7 mouse cellular contexts compared by ENCODE assay signal in the genomic region with DNA sequence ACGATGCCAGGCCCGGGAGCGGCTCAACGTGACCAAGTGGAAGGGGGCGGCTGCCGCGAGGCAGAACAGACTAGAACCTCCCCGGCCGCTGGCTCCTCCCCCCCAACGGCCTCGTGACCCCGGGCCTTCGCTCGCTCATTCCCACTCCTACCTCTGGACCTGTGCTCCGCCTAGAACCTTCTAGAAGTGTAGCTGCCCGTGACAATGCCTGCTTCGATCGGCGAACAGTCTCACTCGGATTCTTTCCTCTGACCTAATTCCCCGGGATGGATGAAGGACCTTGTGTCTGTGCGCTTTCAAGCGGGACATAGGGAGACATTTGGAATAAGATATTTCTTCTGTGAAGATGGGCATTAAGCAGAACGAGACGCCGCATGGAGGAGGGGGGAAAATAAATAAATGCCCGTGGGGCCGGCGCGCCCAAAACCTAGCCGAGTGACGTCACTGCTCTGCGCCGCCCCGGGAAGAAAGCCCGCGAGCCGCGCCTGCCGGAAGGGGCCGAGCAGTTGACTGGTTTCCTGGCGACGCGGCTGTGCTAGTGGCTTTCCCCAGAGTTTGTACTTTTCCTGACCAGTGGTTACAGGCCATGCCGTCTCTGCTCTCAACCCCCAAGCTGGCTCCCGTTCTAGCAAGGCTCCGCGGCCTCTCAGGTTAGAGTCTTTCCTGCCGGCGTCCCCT. TPM values are rescaled to one million over a fixed set of nuclear protein-coding genes. Genes with fewer than 3 reads are reported as not detected.
A peak's percentile ranks its signal among the peaks of the same experiment; 100 is the strongest.
DNase-seq lines count a peak whose midpoint lies in the region; ATAC-seq and TF ChIP-seq lines count a peak whose summit lies in the region.

Gene St13, minus strand, starts transcription at position 440 of the 678 bp plus-strand sequence.
Gene Xpnpep3, plus strand, starts transcription at position 501 of the 678 bp plus-strand sequence.

- WGBS in embryonic facial prominence, embryonic 12.5 days = under 1% methylated on average over 50 of the region's 50 CpGs
- under 1% methylated on average over 50 of the region's 50 CpGs for WGBS in kidney, adult 2 months
- WGBS in limb, embryonic 12.5 days = under 1% methylated on average over 50 of the region's 50 CpGs
- under 1% methylated on average over 50 of the region's 50 CpGs for WGBS in midbrain, embryonic 15.5 days
- under 1% methylated on average over 50 of the region's 50 CpGs for WGBS in spleen, adult 2 months

- no peaks in the 10 kb centered on the region for H3K9me3 ChIP-seq in embryonic facial prominence, embryonic 12.5 days
- no peaks in the 10 kb centered on the region for H3K9me3 ChIP-seq in limb, embryonic 12.5 days
- no peaks in the 10 kb centered on the region for H3K9me3 ChIP-seq in midbrain, embryonic 15.5 days

- H3K4me1 ChIP-seq in embryonic facial prominence, embryonic 12.5 days = peaks cover 16% of the 10 kb centered on the region
- H3K4me1 ChIP-seq in kidney, adult 2 months (ENCODE audit: control insufficient read depth, insufficient read depth, low read length) = no peaks in the 10 kb centered on the region; the same call in 1 of the 2 replicates
- H3K4me1 ChIP-seq in limb, embryonic 12.5 days (replicated peaks) = peaks cover 22% of the 10 kb centered on the region
- H3K4me1 ChIP-seq in midbrain, embryonic 15.5 days = peaks cover 32% of the 10 kb centered on the region
- H3K4me1 ChIP-seq in spleen, adult 2 months (ENCODE audit: control insufficient read depth, insufficient read depth, insufficient read length) = no peaks in the 10 kb centered on the region; the same call in 1 of the 2 replicates

- TF ChIP-seq POLR2A in kidney, adult 2 months (IDR thresholded peaks at IDR 0.05; ENCODE audit: low read depth, low read length) = peak; percentile 43
- TF ChIP-seq POLR2A in spleen, adult 2 months (IDR thresholded peaks at IDR 0.05; ENCODE audit: low read depth, low read length) = peak; percentile 60; the same call in 1 of the 2 replicates

- H3K9ac ChIP-seq in embryonic facial prominence, embryonic 12.5 days = peak within 1 kb of the TSS; percentile 93
- H3K9ac ChIP-seq in limb, embryonic 12.5 days (replicated peaks) = peak within 1 kb of the TSS; percentile 91
- peak within 1 kb of the TSS; percentile 80 for H3K9ac ChIP-seq in midbrain, embryonic 15.5 days

- peak; percentile 99 for ATAC-seq in embryonic facial prominence, embryonic 12.5 days (ENCODE audit: insufficient number of reproducible peaks, insufficient read depth, low FRiP score, low TSS enrichment)
- ATAC-seq in limb, embryonic 12.5 days (ENCODE audit: insufficient number of reproducible peaks, insufficient read depth, low FRiP score, low TSS enrichment, low read depth) = peak; percentile 99
- peak; percentile 99 for ATAC-seq in midbrain, embryonic 15.5 days (replicated peaks)

- peak; percentile 99 for DNase-seq in adrenal gland, postnatal 25 days
- DNase-seq in heart, adult 18-20 months = peak; percentile 97 to 99
- DNase-seq in kidney, adult 2 months = peak; percentile 98
- DNase-seq in spleen, adult 2 months (ENCODE audit: low read depth in 1 of 2, low spot score in 2 of 2) = peak; percentile 95

- H3K4me2 ChIP-seq in embryonic facial prominence, embryonic 12.5 days (replicated peaks) = peak within 1 kb of the TSS; percentile 78
- H3K4me2 ChIP-seq in limb, embryonic 12.5 days = peak within 1 kb of the TSS; percentile 82
- peak within 1 kb of the TSS; percentile 78 for H3K4me2 ChIP-seq in midbrain, embryonic 15.5 days

- TF ChIP-seq CTCF in kidney, adult 2 months (conservative IDR thresholded peaks at IDR 0.05; ENCODE audit: insufficient read depth, insufficient read length, low read depth, low read length) = no peak
- TF ChIP-seq CTCF in spleen, adult 2 months (IDR thresholded peaks at IDR 0.05; ENCODE audit: extremely low read depth, insufficient read depth, insufficient read length, insufficient replicate concordance) = no peak

- H3K4me3 ChIP-seq in embryonic facial prominence, embryonic 12.5 days = peak within 1 kb of the TSS; percentile 95
- peak within 1 kb of the TSS; percentile 97 for H3K4me3 ChIP-seq in kidney, adult 2 months (ENCODE audit: insufficient read depth, low read depth, low read length)
- peak within 1 kb of the TSS; percentile 92 for H3K4me3 ChIP-seq in limb, embryonic 12.5 days (replicated peaks)
- H3K4me3 ChIP-seq in midbrain, embryonic 15.5 days = peak within 1 kb of the TSS; percentile 72
- peak within 1 kb of the TSS; percentile 98 for H3K4me3 ChIP-seq in spleen, adult 2 months (ENCODE audit: extremely low read depth, insufficient read depth, insufficient read length)

- H3K27me3 ChIP-seq in embryonic facial prominence, embryonic 12.5 days = no peaks in the 10 kb centered on the region
- no peaks in the 10 kb centered on the region for H3K27me3 ChIP-seq in kidney, adult 2 months (replicated peaks; ENCODE audit: control insufficient read depth, insufficient read depth, low read length)
- no peaks in the 10 kb centered on the region for H3K27me3 ChIP-seq in limb, embryonic 12.5 days
- no peaks in the 10 kb centered on the region for H3K27me3 ChIP-seq in midbrain, embryonic 15.5 days (replicated peaks)
- H3K27me3 ChIP-seq in spleen, adult 2 months (ENCODE audit: control insufficient read depth, insufficient read depth, low read length) = no peaks in the 10 kb centered on the region

- peak within 1 kb of the TSS; percentile 94 for H3K27ac ChIP-seq in embryonic facial prominence, embryonic 12.5 days
- peak within 1 kb of the TSS; percentile 97 for H3K27ac ChIP-seq in kidney, adult 2 months (ENCODE audit: insufficient read depth, low read depth, low read length)
- peak within 1 kb of the TSS; percentile 93 for H3K27ac ChIP-seq in limb, embryonic 12.5 days
- peak within 1 kb of the TSS; percentile 95 for H3K27ac ChIP-seq in midbrain, embryonic 15.5 days
- H3K27ac ChIP-seq in spleen, adult 2 months (ENCODE audit: insufficient read depth, low read length) = peak within 1 kb of the TSS; percentile 94

- no peaks in the 10 kb centered on the region for H3K36me3 ChIP-seq in embryonic facial prominence, embryonic 12.5 days
- H3K36me3 ChIP-seq in kidney, adult 2 months (ENCODE audit: control insufficient read depth, insufficient read depth, low read length) = no peaks in the 10 kb centered on the region
- H3K36me3 ChIP-seq in limb, embryonic 12.5 days = no peaks in the 10 kb centered on the region
- no peaks in the 10 kb centered on the region for H3K36me3 ChIP-seq in midbrain, embryonic 15.5 days (replicated peaks)
- H3K36me3 ChIP-seq in spleen, adult 2 months (ENCODE audit: control insufficient read depth, insufficient read depth, low read length) = no peaks in the 10 kb centered on the region

RNA-seq across cellular contexts. Expression of gene St13, which starts in this region (rescaled TPM):
- 230 and 325 TPM in 2 replicates for total RNA-seq in adrenal gland, postnatal 25 days (2021)
- 199 and 207 TPM in 2 replicates for polyA plus RNA-seq in embryonic facial prominence, embryonic 12.5 days (2016; fragmentation: Nextera tagmentation; extraction: Ambion mirVana)
- total RNA-seq in heart, adult 18-20 months (2021) = 100 to 1,000 TPM; 122 TPM
- 40.7 and 46.3 TPM in 2 replicates for polyA plus RNA-seq in kidney, adult 2 months (2012; rRNA removed)
- polyA plus RNA-seq in limb, embryonic 12.5 days (2016; fragmentation: Nextera tagmentation; extraction: Ambion mirVana) = 200 and 207 TPM in 2 replicates
- polyA plus RNA-seq in midbrain, embryonic 15.5 days (2015; fragmentation: Nextera tagmentation; extraction: Ambion mirVana) = 180 and 190 TPM in 2 replicates
- 14.1 and 16.2 TPM in 2 replicates for polyA plus RNA-seq in spleen, adult 2 months (2012; rRNA removed)

RNA-seq across cellular contexts. Expression of gene Xpnpep3, which starts in this region (rescaled TPM):
- 19.4 and 26.1 TPM in 2 replicates for total RNA-seq in adrenal gland, postnatal 25 days (2021)
- polyA plus RNA-seq in embryonic facial prominence, embryonic 12.5 days (2016; fragmentation: Nextera tagmentation; extraction: Ambion mirVana) = 13.1 and 13.3 TPM in 2 replicates
- 10 to 100 TPM; 11.4 to 13.3 TPM for total RNA-seq in heart, adult 18-20 months (2021)
- polyA plus RNA-seq in kidney, adult 2 months (2012; rRNA removed) = 9.6 and 10.7 TPM in 2 replicates
- 11.6 and 13.2 TPM in 2 replicates for polyA plus RNA-seq in limb, embryonic 12.5 days (2016; fragmentation: Nextera tagmentation; extraction: Ambion mirVana)
- polyA plus RNA-seq in midbrain, embryonic 15.5 days (2015; fragmentation: Nextera tagmentation; extraction: Ambion mirVana) = 9.5 and 11.2 TPM in 2 replicates
- polyA plus RNA-seq in spleen, adult 2 months (2012; rRNA removed) = 7.1 and 8.7 TPM in 2 replicates

Comparison
In these comparisons a context has a peak if more than half of its experiments do, and no peak if none do; other contexts are left out.
1. Peak in every context shown above with its lines: DNase-seq, ATAC-seq, H3K4me3 ChIP-seq and H3K27ac ChIP-seq.